Mouse (Mus musculus): Measurements from ENCODE around the gene Gzmm. TPM values are rescaled to one million over a fixed set of nuclear protein-coding genes. Genes with fewer than 3 reads are reported as not detected.
A peak's percentile ranks its signal among the peaks of the same experiment; 100 is the strongest.

Gene Gzmm
- polyA plus RNA-seq, 1 experiment from 2014 or later, result 0.51 TPM

- H3K27me3 ChIP-seq (replicated peaks; ENCODE audit: control insufficient read depth, insufficient read depth, low read length), result no peaks in the 10 kb centered on the region
- peak within 1 kb of the TSS; percentile 94 for H3K4me2 ChIP-seq (ENCODE audit: low read depth, low read length)
- peak within 1 kb of the TSS; percentile 95 for H3K9ac ChIP-seq (ENCODE audit: low read depth, low read length)
- H3K9me3 ChIP-seq (ENCODE audit: control insufficient read depth, low read length), result no peaks in the 10 kb centered on the region
- peak within 1 kb of the TSS; percentile 87 for H3K27ac ChIP-seq (replicated peaks; ENCODE audit: low read depth, low read length)
- H3K36me3 ChIP-seq (ENCODE audit: control insufficient read depth, insufficient read depth, low read length), result peaks cover 18% of the 10 kb centered on the region
- DNase-seq (ENCODE audit: low spot score) (peak; percentile 99), ATAC-seq (ENCODE audit: low read depth) (peak; percentile 96)
- WGBS, result under 1% methylated on average over 42 of the region's 65 CpGs
- peak within 1 kb of the TSS; percentile 89 for H3K4me3 ChIP-seq (ENCODE audit: low read depth, low read length)
- H3K4me1 ChIP-seq (ENCODE audit: control insufficient read depth, insufficient read depth, low read length), result peaks cover 23% of the 10 kb centered on the region
These were observed 15.5 kb downstream of the Gzmm start, which contains the start of gene Bsg for GRCm38 (mm10) chr10:79704065-79704969. Gene Bsg, plus strand, starts transcription at chr10:79704491.

GRCm38 (mm10) chr10:79704970-79705360, 16.1 kb downstream of the Gzmm start:
- Histone ChIP-seq H3K4me3 (ENCODE audit: low read depth, low read length) (peak overlapping the region; percentile 89), H3K27ac (replicated peaks; ENCODE audit: low read depth, low read length) (peak overlapping the region; percentile 87), H3K4me1 (ENCODE audit: control insufficient read depth, insufficient read depth, low read length) (peaks cover 23% of the 10 kb centered on the region), H3K36me3 (ENCODE audit: control insufficient read depth, insufficient read depth, low read length) (peaks cover 25% of the 10 kb centered on the region), H3K9ac (ENCODE audit: low read depth, low read length) (peak overlapping the region; percentile 95), H3K27me3 (replicated peaks; ENCODE audit: control insufficient read depth, insufficient read depth, low read length) (no peaks in the 10 kb centered on the region), H3K4me2 (ENCODE audit: low read depth, low read length) (peak overlapping the region; percentile 94), H3K9me3 (ENCODE audit: control insufficient read depth, low read length) (no peaks in the 10 kb centered on the region)
- ATAC-seq (ENCODE audit: low read depth) (no peak), DNase-seq (ENCODE audit: low spot score) (no peak)
- 5% methylated on average over 10 of the region's 10 CpGs for WGBS

GRCm38 (mm10) chr10:79705951-79706350, 17.1 kb downstream of the Gzmm start:
- ATAC-seq (ENCODE audit: low read depth) (no peak), DNase-seq (ENCODE audit: low spot score) (no peak)
- Histone ChIP-seq H3K4me2 (ENCODE audit: low read depth, low read length) (peak overlapping the region; percentile 94), H3K4me3 (ENCODE audit: low read depth, low read length) (peak overlapping the region; percentile 89), H3K27me3 (replicated peaks; ENCODE audit: control insufficient read depth, insufficient read depth, low read length) (no peaks in the 10 kb centered on the region), H3K9ac (ENCODE audit: low read depth, low read length) (peak overlapping the region; percentile 95), H3K9me3 (ENCODE audit: control insufficient read depth, low read length) (no peaks in the 10 kb centered on the region), H3K36me3 (ENCODE audit: control insufficient read depth, insufficient read depth, low read length) (peaks cover 35% of the 10 kb centered on the region), H3K4me1 (ENCODE audit: control insufficient read depth, insufficient read depth, low read length) (peaks cover 23% of the 10 kb centered on the region), H3K27ac (replicated peaks; ENCODE audit: low read depth, low read length) (no peak overlapping the region)
- WGBS, result 89% methylated on average over 5 of the region's 5 CpGs

GRCm38 (mm10) chr10:79706406-79707094, 17.7 kb downstream of the Gzmm start:
- peaks cover 22% of the 10 kb centered on the region for H3K4me1 ChIP-seq (ENCODE audit: control insufficient read depth, insufficient read depth, low read length)
- H3K9ac ChIP-seq (ENCODE audit: low read depth, low read length), result peak overlapping the region; percentile 45
- H3K36me3 ChIP-seq (ENCODE audit: control insufficient read depth, insufficient read depth, low read length), result peaks cover 41% of the 10 kb centered on the region
- peak overlapping the region; percentile 94 for H3K4me2 ChIP-seq (ENCODE audit: low read depth, low read length)
- H3K27me3 ChIP-seq (replicated peaks; ENCODE audit: control insufficient read depth, insufficient read depth, low read length), result no peaks in the 10 kb centered on the region
- peak overlapping the region; percentile 10; the same call in 1 of the 2 replicates for H3K4me3 ChIP-seq (ENCODE audit: low read depth, low read length)
- WGBS, result 90% methylated on average over 5 of the region's 5 CpGs
- no peak for DNase-seq (ENCODE audit: low spot score)
- no peak for ATAC-seq (ENCODE audit: low read depth)
- no peaks in the 10 kb centered on the region for H3K9me3 ChIP-seq (ENCODE audit: control insufficient read depth, low read length)
- no peak overlapping the region for H3K27ac ChIP-seq (replicated peaks; ENCODE audit: low read depth, low read length)

- no peak for ATAC-seq (ENCODE audit: low read depth)
- Histone ChIP-seq H3K27ac (replicated peaks; ENCODE audit: low read depth, low read length) (no peak overlapping the region), H3K4me3 (ENCODE audit: low read depth, low read length) (no peak overlapping the region), H3K9me3 (ENCODE audit: control insufficient read depth, low read length) (no peaks in the 10 kb centered on the region), H3K4me2 (ENCODE audit: low read depth, low read length) (peak overlapping the region; percentile 94; the same call in 1 of the 2 replicates), H3K27me3 (replicated peaks; ENCODE audit: control insufficient read depth, insufficient read depth, low read length) (no peaks in the 10 kb centered on the region), H3K9ac (ENCODE audit: low read depth, low read length) (no peak overlapping the region), H3K36me3 (ENCODE audit: control insufficient read depth, insufficient read depth, low read length) (peaks cover 47% of the 10 kb centered on the region), H3K4me1 (ENCODE audit: control insufficient read depth, insufficient read depth, low read length) (peaks cover 20% of the 10 kb centered on the region)
- 80% methylated on average over 1 of the region's 1 CpGs for WGBS
- no peak for DNase-seq (ENCODE audit: low spot score)
These were observed 18.3 kb downstream of the Gzmm start for GRCm38 (mm10) chr10:79707162-79707561.

- Histone ChIP-seq H3K4me2 (ENCODE audit: low read depth, low read length) (no peak overlapping the region), H3K4me1 (ENCODE audit: control insufficient read depth, insufficient read depth, low read length) (peaks cover 20% of the 10 kb centered on the region), H3K27ac (replicated peaks; ENCODE audit: low read depth, low read length) (no peak overlapping the region), H3K27me3 (replicated peaks; ENCODE audit: control insufficient read depth, insufficient read depth, low read length) (no peaks in the 10 kb centered on the region), H3K9ac (ENCODE audit: low read depth, low read length) (no peak overlapping the region), H3K4me3 (ENCODE audit: low read depth, low read length) (no peak overlapping the region), H3K9me3 (ENCODE audit: control insufficient read depth, low read length) (no peaks in the 10 kb centered on the region), H3K36me3 (ENCODE audit: control insufficient read depth, insufficient read depth, low read length) (peaks cover 48% of the 10 kb centered on the region)
- WGBS, result 71% methylated on average over 4 of the region's 4 CpGs
- no peak for ATAC-seq (ENCODE audit: low read depth)
- no peak for DNase-seq (ENCODE audit: low spot score)
These were observed 18.9 kb downstream of the Gzmm start for GRCm38 (mm10) chr10:79707759-79708158.

GRCm38 (mm10) chr10:79708668-79709067, 19.8 kb downstream of the Gzmm start:
- Histone ChIP-seq H3K36me3 (ENCODE audit: control insufficient read depth, insufficient read depth, low read length) (peaks cover 48% of the 10 kb centered on the region), H3K4me1 (ENCODE audit: control insufficient read depth, insufficient read depth, low read length) (peaks cover 20% of the 10 kb centered on the region)
- WGBS, result 87% methylated on average over 21 of the region's 21 CpGs

GRCm38 (mm10) chr10:79709307-79709706, 20.5 kb downstream of the Gzmm start:
- no peak overlapping the region for H3K27ac ChIP-seq (replicated peaks; ENCODE audit: low read depth, low read length)
- no peaks in the 10 kb centered on the region for H3K27me3 ChIP-seq (replicated peaks; ENCODE audit: control insufficient read depth, insufficient read depth, low read length)
- no peak for ATAC-seq (ENCODE audit: low read depth)
- WGBS, result 81% methylated on average over 7 of the region's 7 CpGs
- peaks cover 17% of the 10 kb centered on the region for H3K4me1 ChIP-seq (ENCODE audit: control insufficient read depth, insufficient read depth, low read length)
- no peak overlapping the region for H3K4me2 ChIP-seq (ENCODE audit: low read depth, low read length)
- H3K9ac ChIP-seq (ENCODE audit: low read depth, low read length), result no peak overlapping the region
- DNase-seq (ENCODE audit: low spot score), result no peak
- no peaks in the 10 kb centered on the region for H3K9me3 ChIP-seq (ENCODE audit: control insufficient read depth, low read length)
- H3K36me3 ChIP-seq (ENCODE audit: control insufficient read depth, insufficient read depth, low read length), result peaks cover 48% of the 10 kb centered on the region
- no peak overlapping the region for H3K4me3 ChIP-seq (ENCODE audit: low read depth, low read length)

More at GRCm38 (mm10) chr10:79708668-79709067, 19.8 kb downstream of the Gzmm start:
- Histone ChIP-seq H3K27me3 (replicated peaks; ENCODE audit: control insufficient read depth, insufficient read depth, low read length) (no peaks in the 10 kb centered on the region), H3K4me3 (ENCODE audit: low read depth, low read length) (no peak overlapping the region), H3K9ac (ENCODE audit: low read depth, low read length) (no peak overlapping the region), H3K27ac (replicated peaks; ENCODE audit: low read depth, low read length) (no peak overlapping the region), H3K9me3 (ENCODE audit: control insufficient read depth, low read length) (no peaks in the 10 kb centered on the region), H3K4me2 (ENCODE audit: low read depth, low read length) (no peak overlapping the region)
- no peak for ATAC-seq (ENCODE audit: low read depth)
- DNase-seq (ENCODE audit: low spot score), result no peak
